Mouse (Mus musculus): ENCODE measurements around the gene Wbp1l.

Gene Wbp1l

DNA sequence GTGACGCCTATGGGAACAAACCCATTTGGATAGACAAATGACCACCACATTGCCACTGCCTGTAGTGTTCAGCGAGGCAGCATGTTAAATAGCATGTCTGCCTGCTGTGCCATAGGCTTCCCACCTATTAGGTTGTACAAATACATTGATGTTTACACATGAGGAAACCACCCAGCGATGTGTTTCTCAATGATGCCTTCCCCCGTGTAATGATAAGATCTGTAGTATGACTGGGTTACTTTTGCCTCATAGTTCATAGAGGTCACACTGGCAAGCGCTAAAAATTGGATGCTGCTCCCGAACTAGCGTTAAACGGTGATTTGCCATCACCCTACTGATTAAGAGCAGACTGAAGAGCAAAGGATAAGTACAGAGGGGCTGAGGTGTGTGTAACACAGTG is 63.3 kb downstream of the Wbp1l start:
- DNase-seq: no peak

DNA sequence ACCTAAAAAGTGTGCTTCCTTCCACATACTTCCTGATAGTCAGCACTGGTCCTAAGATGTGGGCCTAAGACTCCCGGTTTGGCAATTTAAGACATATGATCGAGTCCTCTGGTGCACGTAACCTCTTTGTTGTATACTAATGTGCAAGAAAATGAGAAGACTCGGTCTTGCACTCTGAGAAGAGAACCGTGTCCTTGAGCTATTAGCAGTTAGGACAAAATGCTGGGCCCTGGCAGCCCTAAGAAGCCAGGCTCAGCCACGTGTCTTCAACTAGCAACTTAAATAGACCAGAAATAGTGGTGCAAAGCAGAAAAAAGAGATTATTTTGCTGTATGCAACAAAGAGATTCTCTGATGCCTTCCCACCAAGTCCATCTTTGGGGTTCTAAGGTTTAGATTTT is 63.9 kb downstream of the Wbp1l start:
- DNase-seq: no peak

DNA sequence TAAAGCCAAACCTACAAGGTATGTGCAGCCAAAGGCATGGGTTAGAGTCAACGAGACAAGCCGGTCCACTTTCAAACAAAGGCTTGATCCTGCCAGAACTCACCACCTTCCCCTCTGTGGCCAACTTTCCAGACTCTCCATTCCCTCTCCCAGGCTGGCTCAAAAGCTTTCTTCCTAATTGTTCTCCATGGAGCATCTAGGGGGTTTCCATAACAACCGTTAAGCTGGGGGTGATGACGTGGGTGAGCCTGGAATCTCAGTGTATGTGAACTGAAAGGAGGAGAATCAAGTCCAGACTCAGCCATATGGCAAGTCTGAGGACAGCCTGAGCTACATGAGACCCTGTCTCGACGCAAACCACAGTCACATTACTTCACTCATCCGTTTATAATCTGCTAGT is 66.6 kb downstream of the Wbp1l start:
- no peak for DNase-seq

DNA sequence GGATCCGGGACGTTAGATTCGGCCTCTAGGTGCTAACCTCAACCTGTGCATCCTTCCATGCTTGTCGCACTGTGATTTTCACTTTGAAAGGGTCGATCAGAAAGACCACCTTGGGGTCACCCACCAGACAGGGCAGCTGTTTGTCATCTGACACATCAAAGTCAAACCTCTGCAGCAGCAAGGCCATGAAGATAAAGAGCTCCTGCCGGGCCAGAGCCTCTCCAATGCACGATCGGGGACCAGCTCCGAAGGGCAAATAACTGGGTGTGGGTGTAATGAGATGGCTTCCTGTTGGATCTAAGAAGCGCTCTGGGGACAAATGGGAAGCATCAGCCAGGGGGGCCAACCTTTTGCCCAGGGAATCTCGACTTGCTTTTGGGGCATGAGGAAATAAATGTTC is 68.4 kb downstream of the Wbp1l start:
- DNase-seq: no peak

DNA sequence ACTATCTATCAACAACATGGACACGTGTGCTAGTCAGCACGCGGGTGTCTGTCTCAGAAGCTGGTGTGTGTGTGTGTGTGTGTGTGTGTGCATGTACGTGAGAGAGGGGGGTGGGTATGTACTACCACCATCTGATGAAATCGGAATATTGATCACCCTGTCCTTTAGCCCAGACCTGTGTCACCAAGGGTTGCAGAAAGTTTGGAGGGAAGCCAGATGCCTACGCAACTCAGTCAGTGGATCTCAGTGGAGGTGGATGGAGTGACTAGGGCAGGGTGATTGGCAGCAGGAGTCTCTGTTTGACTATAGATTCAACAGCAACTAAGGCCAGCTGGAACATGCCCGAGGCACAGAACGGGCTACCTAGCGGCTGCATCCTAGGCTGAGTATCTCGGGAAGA is 69.4 kb downstream of the Wbp1l start:
- DNase-seq: no peak

DNA sequence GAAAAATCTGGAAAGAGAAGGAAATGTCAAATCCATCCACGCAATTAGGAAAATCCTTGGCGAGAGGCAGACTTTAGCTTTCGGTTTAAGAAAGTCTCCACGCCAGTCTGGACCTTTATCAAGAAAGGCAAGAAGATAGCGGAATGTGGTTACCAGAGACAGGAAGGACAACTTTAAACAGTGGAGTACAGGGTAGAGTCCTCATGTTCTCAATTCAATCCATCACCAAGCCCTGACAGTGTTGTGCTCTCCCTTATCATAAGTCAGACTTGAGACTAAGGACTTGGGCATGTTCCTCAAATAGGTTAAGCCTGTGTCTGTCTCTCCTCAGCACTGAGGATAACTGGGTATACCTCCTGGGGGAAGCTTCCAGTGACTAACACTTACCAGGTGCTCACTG is 70.9 kb downstream of the Wbp1l start:
- DNase-seq: no peak

DNA sequence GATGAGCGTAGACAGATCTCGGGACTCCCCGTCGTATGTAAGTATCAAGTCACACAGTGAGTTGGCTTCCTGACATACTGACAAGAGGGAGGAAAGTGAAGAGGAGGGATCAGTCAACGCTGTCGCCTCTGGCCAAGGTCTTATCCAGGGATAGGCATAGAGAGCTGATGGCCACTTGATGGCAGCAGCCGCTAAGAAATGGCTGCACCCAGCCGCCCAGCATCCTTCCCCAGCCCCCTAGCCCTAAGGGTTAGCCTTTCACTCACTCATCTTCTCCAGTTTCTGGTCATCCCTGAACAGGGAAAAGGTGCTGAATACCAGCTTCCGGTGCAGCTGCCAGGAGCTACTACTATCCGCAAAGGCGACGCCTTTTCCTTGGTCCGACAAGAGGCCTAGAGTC is 71.8 kb downstream of the Wbp1l start:
- DNase-seq: peak; percentile 58

DNA sequence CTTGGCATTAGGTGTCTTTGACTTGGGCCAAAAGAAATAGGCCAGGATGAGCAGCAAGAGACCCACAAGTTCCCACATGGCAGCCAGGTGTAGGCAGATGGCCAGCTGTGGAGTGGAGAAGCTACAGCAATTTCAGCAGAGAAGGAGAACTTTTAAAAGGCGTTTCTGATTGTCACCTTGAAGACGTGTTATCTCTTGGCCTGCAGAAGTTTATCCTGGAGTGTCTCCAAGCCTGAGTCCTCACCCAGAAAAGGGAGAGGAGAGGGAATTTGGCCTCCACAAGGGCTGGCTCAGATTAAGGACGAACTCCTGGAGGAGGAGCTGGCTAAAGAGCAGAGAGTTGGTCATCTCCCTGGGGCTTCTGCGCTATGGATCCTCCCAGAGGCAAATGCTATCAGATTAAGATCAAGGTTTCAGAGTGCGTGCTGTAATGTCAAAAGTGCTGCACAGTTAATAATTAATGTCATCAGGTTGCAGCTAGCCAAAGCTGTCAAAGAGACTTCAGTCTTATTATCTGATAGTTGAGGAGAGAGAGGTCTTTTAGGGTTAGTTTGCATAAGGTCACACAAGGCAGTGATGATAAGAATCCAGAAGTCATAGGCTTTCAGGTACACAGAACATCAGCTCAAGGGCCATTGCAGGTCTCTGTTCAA is 74.0 kb downstream of the Wbp1l start, which contains the start of gene Cyp17a1:
Cyp17a1 (minus strand) TSS at position 407 of the 653 bp plus-strand sequence.
- DNase-seq: no peak

DNA sequence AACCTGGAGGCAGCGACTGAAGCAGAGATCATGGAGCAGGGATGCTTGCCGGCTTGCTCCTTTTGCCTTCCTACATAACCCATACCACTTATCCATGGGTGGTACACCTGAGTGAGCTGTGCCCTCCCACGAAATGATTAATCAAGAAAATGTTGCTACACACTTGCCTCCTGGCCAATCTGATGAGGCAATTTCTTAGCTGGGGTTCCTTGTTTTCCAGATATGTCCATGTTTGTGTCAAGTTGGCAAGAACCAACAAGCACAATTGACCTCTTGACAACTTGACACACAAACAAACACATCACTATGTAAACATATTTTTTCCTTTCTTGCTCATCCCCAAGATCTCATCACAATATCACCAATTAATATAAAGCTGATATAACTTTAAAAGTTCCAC is 76.8 kb downstream of the Wbp1l start:
- no peak for DNase-seq

DNA sequence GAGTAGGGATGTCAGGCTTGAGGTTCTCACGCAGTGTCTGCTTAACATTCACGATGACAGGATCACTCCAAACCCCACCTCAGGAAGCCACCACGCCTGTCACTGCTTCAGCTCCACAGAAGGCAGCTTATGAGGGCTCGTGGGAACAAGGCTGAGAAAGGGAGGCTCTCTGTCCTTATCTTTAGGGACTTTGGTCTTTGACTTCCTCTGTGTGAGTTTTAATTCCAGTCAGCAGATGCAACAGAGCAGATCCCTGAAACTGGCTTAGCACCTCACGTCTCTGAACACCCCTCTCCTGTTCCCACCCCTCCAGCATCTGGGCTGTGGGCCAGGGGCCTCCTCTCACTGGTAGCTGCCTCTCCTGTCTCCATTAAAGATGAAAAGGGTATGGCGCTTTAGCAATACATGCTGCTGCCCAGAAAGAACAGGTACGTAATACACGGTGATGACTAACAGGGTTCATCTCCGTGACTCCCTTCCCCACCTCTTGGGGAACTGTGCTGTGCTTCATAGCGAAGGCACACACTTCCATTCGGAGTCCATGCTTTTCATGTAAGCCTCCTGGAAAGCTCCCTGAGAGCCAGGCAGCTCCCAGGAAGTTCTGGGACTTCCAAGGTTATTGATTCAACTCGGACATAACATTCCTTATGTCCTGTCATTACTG is 81.0 kb downstream of the Wbp1l start:
- no peak for DNase-seq

DNA sequence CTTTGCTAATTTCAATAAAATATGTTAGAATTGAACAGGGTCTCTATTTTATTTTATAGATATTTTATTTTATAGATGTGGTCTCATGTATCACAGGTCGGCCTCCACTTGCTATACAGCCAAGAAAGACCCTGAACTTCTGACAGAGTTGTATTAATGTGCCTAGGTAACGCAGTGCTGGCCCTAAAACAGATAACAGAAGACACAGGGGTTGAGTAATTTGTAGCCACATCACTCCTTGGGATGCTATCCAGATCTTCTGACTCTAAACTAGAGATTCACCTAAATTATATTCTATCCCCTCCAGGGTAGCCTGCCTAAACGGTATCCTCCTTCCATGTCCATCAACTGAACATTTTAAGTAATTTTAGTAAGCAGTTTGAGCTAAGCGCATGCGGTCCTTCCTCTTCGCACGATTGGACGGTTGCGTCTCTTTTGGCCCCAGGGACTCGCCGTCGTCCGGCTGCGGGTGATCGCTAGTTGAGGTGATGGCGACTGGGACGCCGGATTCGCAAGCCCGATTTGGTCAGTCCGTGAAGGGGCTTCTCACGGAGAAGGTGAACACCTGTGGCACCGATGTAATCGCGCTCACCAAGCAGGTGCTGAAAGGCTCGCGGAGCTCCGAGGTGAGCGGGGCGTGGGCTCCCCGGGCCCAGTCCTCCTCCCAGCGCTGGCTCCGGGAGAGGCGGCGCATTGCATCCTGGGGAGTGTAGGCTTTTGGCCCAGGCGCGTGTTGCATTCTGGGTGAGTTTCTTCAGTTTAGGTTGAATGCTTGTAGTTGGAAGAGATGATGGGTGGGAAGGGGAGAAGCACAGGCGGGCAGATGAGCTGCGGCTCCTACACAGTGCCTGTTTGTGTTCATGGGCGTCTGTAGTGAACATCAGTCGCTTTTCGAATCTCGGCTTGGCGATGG is 90.8 kb downstream of the Wbp1l start, which contains the start of gene Borcs7:
Borcs7 (plus strand) TSS at position 447 of the 913 bp plus-strand sequence.
- DNase-seq: peak; percentile 88

DNA sequence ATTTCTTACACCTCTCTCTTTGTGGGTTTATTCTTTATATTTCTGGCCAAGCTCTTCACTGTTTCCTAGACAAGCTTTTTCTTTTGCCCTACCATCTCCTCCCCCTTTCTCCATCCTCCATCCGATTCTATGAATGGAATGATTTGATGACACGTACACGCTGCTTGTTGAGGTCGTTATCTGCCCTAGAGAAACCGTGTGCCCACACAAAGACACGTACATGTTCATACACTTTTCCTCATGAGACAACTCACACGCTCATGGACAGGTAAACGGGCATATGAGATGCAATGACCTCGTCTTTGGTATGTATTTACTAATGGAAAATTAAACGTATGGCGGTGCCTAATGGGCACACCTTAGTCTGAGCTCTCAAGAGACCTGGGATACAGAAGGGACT is 91.5 kb downstream of the Wbp1l start:
- DNase-seq: no peak

DNA sequence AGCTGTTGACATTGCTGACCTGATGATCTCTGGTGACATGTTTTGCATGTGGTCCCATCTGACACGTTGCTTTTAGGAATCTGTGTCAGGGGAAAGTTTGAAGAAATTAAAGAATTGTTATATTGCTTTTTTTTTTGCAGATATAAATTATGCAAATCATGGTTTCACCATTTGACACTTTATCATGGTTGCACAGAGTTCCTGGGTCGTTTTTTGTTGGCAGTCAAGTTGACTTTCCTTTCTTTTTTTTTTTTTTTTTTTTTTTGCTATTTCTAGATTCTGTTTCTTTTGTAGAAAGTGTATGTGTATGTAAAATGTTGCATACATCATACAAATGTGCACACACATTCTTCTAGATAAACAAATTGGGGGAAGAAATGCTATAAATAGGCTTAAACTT is 92.2 kb downstream of the Wbp1l start:
- no peak for DNase-seq

DNA sequence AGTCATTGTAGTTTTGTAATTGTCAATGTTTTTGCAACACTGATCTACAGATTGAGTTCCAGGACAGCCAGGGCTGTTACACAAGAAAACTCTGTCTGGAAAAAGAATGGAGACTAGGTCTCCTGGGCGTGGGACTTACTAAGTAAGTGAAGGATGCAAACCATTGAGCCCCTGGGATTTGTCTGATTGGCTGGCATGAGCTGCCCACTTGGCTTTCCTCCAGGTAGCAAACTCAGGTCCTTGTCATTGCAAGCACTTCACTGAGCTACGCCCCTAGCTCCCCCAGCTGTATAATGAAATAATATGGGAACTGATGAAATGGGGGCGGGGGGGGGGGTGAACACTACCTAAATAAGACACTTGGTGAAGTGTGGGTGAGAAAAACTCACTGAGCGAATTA is 94.3 kb downstream of the Wbp1l start:
- no peak for DNase-seq

DNA sequence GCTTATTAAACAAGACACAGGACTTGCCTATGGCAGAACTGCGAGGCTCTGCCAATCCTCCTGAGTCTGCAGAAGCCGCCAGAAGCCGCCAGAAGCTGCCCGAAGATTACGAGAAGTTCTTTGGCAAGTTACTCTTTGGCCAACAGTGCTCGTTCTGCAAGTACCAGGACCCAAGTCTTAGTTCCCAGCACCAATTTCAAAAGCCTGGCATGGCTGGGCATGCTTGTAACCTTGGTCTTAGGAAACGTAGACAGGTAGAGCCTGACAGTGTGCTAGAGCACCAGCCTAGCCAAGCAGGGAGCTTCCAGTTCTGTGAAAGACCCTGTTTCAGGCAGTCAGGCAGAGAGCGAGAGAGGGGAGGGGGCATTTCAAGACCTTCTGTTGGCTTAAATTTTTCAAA is 97.6 kb downstream of the Wbp1l start:
- no peak for DNase-seq

DNA sequence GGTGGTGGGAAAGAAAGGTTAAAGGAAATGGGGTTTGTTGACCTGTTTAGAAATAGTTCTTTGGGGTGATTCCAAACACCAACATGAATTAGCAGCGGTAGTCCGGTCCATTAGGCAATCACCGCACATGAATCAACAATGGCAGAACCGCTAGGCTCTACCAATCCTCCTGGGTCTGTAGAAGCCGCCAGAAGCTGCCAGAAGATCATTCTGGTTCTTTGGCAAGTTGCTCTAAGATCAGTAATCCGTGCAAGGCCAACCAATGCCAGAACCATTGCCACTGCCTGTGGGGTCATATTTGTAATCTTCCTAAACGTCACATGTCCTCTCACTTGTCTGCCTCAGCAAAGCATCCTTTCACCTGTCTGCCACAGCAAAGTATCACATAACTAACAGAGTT is 98.1 kb downstream of the Wbp1l start:
- no peak for DNase-seq

DNA sequence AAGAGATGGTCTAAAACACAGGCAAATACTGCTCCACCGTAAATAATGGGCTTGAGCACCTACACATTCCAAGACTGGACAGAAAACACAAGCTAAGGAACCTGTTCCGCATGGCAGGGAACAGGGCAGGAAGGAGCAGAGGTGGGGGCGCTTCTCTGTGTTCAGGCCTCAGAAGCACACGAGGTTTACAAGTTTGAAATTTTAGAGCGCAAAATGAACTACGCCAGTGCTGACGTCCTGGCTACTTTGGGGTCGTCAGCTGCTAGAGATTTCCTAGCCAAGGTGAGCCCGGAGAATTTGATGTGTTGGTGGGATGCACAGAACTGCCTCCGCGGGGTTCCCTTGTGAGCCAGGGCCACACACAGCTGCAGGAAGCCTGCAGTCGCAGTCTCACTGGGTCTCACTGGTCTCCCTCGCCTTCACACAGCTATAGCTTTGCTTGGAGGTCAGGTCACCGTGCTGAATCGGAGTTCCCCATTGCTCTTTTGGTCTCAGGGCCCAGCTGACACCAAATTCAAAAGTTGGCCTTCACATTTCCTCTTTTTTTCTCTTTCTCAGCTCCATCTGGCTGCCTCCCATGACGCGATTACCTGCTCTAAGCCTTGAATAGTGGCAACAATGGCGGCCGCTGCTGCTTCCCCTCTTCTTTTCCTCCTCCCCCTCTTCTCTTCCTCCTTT is 99.1 kb downstream of the Wbp1l start:
- DNase-seq: no peak

DNA sequence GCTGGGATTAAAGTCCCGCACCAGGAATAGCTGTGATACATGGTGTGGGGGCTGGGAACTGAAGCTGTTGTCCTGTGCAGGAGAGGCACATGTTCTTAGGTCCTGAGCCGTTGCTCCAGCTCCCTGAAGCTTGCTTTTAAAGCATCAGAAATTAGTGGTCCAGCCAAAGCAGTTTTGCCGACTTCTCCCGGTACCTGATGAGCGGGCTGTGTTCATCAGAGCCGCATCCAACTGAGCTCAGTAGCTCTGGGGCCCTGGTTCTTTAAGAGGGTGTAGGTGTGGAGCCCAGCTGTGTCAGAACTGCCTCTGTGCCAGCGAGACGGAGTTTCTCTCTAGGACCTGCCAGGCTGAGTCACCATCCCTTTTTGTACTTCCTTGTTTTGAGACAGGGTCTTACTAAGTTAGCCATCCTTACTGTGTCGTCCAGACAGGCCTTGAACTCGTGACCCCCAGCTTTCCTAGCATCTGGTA is 100.2 kb downstream of the Wbp1l start:
- no peak for DNase-seq

DNA sequence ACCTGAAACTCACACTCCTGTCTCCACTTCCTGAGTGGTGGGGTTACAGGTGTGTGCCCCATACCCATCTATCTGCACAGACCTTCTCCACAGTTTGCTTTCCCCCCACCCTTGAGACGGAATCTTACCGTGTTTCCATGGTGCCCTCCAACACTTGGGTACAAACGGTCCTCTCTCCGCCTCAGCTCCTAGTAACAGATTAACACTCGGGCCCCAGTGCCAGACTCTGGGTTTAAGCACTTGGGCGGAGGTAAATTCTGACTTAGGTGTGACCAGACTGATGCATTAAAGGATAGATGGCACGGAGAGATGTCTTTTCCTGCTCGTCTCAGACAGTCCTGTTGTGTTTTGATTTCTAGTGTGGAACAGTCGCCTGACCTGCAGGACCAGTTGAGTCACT is 102.3 kb downstream of the Wbp1l start:
- peak; percentile 59 for DNase-seq

DNA sequence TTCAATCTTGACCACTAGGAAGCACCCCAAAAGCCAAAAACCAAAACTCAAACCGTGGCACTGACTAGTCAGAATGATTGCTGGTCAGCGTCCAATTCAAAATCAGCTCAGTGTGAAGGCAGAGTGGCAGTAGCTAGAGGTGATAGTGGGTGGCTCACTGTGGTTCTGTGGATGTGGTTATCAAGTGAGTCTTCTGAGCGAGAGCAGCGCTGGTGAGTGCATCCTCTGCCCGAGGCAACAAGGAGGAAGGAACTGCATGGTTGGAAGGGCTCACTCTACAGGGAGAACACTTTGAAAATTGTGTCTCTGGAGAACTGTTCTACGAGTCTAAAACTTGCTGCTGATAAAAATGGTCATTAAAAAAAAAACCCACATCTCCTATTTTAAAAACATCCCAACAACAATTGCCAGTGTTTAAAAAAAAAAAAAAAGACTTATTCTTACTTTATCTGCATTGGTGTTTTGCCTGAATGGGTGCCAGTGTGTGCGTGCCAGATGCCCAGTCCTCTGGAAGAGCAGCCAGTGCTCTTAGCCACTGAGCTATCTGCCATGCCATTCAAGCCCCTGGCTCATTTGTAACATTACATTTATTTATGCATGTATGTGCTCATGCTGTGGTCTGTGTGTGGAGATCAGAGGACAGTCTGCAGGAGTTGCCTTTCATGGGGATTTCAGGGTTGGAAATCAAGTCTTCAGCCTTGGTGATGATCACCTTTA is 107.1 kb downstream of the Wbp1l start:
- no peak for DNase-seq

DNA sequence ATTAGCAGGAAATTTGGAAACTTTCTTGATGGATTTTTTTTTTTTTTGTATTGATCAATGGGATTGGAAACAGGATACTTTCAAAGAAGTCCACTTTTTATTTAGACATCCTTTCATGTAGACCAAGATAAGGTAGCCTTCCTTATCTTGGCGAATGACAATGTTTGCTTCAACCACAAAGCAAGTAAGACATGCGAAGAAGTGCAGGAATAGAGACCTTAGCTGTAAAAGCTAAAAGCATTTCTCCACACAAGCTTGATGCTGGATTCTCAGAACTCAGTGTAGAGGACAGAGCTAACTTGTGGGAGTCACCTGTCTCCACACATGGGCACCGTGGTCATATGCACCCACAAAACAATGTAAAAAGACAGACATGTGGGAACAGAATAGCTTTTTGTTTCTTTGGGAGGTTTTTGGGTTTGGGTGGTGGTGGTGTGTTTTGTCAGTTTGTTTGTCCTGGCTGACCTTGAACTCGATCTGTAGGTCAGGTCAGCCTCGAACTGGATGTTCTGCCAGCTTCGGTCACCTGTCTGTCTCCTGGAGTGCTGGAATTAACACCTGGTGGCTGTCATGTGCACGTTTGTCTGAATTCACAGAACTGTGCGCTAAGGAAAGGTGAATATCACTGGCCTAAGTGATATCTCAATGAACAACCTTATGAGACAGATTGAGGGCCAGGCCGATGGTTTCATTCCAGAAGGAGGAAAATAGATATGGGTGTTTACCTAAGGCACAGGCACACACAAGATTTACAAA is 107.8 kb downstream of the Wbp1l start:
- peak; percentile 34 for DNase-seq

All from kidney, adult 9 months (tissue).